17 mouse cellular contexts compared by ENCODE assay signal in the genomic region with DNA sequence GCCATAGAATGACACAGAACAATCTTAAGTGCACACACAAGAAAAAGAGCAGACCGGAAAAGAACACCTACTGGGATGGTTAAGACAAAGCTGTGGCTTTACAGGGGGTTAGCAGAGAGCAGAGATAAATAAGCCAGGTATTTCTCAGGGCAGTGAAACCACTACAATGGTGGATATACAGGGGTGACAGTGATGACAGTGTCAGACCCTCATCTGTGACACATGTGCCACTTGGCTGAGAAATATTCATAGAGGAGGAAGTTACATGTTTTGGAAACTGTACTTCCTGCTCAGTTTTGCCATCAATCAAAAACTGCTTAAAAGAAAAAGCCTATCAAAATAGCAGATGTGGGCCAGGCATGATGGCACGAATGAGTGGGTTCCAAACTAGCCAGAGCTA. TPM values are rescaled to one million over a fixed set of nuclear protein-coding genes. Genes with fewer than 3 reads are reported as not detected.
"Had no signal": no experiment of that assay in that cellular context is flagged by ENCODE, and none has a peak within 500 bp of the region (broad histone marks: within the 10 kb centered on the region; RNA-seq: fewer than 3 reads in every experiment).

No protein-coding gene starts in this region.

- ATAC-seq: liver, postnatal 0 days had no signal

- DNase-seq: kidney, adult 11 months; kidney, adult 9 months; kidney, postnatal 14 days; kidney, postnatal 4 days; left cerebral cortex, postnatal 4 days; liver, postnatal 0 days; lung, postnatal 10 days; lung, postnatal 36 days; right cerebral cortex, adult 18-20 months; right cerebral cortex, postnatal 25 days; spleen, adult 18-20 months; thymus, postnatal 25 days had no signal

RNA-seq across cellular contexts. Expression of gene Cdhr3, which starts 35.4 kb away (rescaled TPM):
- polyA plus RNA-seq: limb, embryonic 12.5 days; liver, embryonic 11.5 days; liver, embryonic 14.5 days; liver, postnatal 0 days; midbrain, embryonic 10.5 days; midbrain, embryonic 13.5 days had no signal
